Mouse (Mus musculus) small intestine, adult 10 weeks (tissue): ENCODE measurements around the gene Nmu. TPM values are rescaled to one million over a fixed set of nuclear protein-coding genes. Genes with fewer than 3 reads are reported as not detected.

Experiments
- polyA plus RNA-seq: library from polyadenylated mRNA; stranded (reverse); fragments of 350-450 nt; fragmentation: Illumina TruSeq; extraction: RNeasy Lipid Tissue Mini Kit (QIAGEN cat#74804); gene quantifications from one replicate; pipeline ENCODE4 v1.2.3, GENCODE M21; 2014; ENCODE audit warnings: low replicate concordance

The Nmu gene
- 6.6 TPM for polyA plus RNA-seq

GRCm38 (mm10) chr5:76363453-76364104, at the start of gene Nmu:
Gene Nmu (minus strand): TSS chr5:76363788.

GRCm38 (mm10) chr5:76330953-76331352, 32.6 kb downstream of the Nmu start, which contains the start of gene Pdcl2:
Gene Pdcl2 (minus strand): TSS chr5:76331156.

DNA sequence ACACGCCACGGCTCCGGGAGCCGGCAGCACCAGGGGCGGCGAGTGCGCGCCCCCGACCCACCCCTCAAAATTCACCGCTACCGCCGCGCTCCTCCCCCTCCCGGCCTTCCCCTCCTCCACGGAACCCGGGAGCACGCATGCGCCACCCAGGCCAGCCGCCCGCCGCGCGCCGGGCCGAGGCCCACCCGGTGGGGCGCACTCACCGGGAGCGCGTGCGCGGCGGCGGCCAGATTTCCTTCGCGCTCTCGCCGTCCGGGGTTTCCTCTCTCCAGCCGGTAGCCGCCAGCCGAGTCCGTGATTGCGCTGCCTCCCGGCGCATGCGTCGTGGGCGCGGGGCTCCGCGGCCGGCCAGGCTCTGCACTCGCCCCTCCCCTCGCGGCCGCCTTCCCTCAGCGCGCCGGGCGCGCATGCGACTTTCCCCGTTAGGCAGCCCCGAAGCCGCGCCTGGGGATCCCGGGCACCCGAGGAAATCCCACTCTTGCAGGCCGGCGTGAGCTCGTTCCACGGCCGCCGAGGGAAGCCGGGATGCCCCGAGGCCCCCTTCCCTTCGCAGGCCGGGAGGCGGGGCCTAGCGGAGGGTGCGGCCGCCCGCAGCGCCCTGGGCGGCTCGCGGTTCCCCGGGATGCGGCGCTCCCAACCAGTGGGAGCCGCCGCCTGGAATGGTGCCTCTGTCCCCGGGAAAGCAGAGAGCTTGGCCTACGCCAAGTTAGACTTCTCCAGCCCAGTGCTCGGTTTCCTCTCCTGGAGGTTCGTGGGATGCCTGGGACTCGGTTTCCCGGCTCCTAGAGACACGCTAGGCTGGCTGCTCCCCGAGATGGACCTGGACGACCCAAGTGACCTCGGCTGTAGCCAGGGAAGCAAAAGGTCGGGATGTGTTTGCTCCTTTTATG, 58.9 kb downstream of the Nmu start, which contains the start of gene Clock:
Gene Clock, minus strand, starts transcription at position 341 of the 890 bp plus-strand sequence.

Other genes starting within 250 kb of the Nmu start
- 16.1 TPM for gene Srd5a3, start 223.5 kb downstream of the Nmu start, polyA plus RNA-seq
- gene Tmem165, start 179.9 kb downstream of the Nmu start, polyA plus RNA-seq = 178 TPM
- gene Clock, start 59.0 kb downstream of the Nmu start, polyA plus RNA-seq = 75.9 TPM
- gene Pdcl2, start 32.6 kb downstream of the Nmu start, polyA plus RNA-seq = not detected
- not detected for gene Gm7271, start 120.3 kb upstream of the Nmu start, polyA plus RNA-seq
- 103 TPM for gene Exoc1, start 165.5 kb upstream of the Nmu start, polyA plus RNA-seq
- 6.9 TPM for gene Cep135, start 224.9 kb upstream of the Nmu start, polyA plus RNA-seq